Mouse (Mus musculus): ENCODE measurements around the gene Washc1.

DNA sequence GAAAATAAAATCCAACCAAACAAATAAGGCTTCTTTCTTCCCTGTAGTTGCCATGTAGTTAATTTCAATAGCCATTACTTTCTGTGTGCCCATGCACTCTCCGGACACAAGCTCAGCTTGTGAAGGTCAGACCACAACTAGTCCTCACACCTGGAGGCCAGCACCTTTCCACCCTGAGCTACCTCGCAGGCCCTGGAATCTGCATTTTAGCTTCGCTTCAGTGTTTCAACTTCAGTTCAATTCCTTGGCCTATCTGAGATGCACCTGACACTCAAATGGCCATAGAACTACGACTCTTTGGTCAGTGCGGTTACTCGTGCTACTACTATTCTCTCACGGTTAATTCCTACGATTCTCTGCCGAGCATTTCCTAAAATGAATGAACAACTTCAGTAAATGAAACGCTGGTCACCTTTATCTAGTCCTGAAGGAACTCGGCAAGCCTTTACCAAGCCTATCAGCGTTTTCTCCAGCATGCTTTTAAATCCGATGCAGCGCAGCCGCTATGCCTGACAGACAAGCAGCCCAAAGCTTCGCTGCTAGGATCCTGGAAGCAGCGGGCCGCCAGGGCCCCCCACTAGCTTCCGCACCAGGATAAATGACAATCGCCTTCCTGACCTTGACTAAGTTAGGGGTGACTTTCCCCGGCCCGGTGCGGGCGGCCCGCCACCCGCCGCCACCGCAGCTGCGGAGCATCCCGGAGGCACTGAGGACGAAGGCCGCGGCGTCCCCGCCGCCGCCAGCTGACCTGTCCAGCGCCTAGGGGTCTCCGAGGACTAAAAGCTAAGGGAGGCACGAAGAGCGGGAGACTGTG, 10.6 kb upstream of the Washc1 start:
- no peak for TF ChIP-seq EP300 (IDR thresholded peaks at IDR 0.05; ENCODE audit: low read depth)
- no peak for TF ChIP-seq CTCF (IDR thresholded peaks at IDR 0.05; ENCODE audit: low read depth)
